Mouse (Mus musculus) forebrain, embryonic 14.5 days (tissue): Measurements from ENCODE around the gene Igtp. TPM values are rescaled to one million over a fixed set of nuclear protein-coding genes. Genes with fewer than 3 reads are reported as not detected.

Source experiments
- polyA plus RNA-seq: library from polyadenylated mRNA; unstranded; fragments of >200 nt; fragmentation: Nextera tagmentation; extraction: Ambion mirVana; gene quantifications from 2 replicates; pipeline ENCODE4 v1.2.1, GENCODE M21; 2014

Igtp gene
- polyA plus RNA-seq, 1 experiment from 2014 or later: 1.4 TPM

Other genes starting within 250 kb of the Igtp start
- 11.8 and 14.7 TPM in 2 replicates for gene Larp1, start 190.5 kb upstream of the Igtp start, polyA plus RNA-seq
- not detected in 2 replicates for gene Gm12248, start 106.4 kb upstream of the Igtp start, polyA plus RNA-seq
- 136 and 146 TPM in 2 replicates for gene Cnot8, start 95.4 kb upstream of the Igtp start, polyA plus RNA-seq
- 15.0 and 15.2 TPM in 2 replicates for gene Gemin5, start 31.0 kb upstream of the Igtp start, polyA plus RNA-seq
- gene Mrpl22, start 27.9 kb upstream of the Igtp start, polyA plus RNA-seq: 107 and 138 TPM in 2 replicates
- 0.57 and 0.63 TPM in 2 replicates for gene Irgm2, start 62 bp downstream of the Igtp start, polyA plus RNA-seq
- gene 4930438A08Rik, start 75.2 kb downstream of the Igtp start, polyA plus RNA-seq: not detected in 2 replicates
- 13.1 and 14.2 TPM in 2 replicates for gene Zfp692, start 107.5 kb downstream of the Igtp start, polyA plus RNA-seq
- 38.8 and 45.4 TPM in 2 replicates for gene Zfp672, start 130.8 kb downstream of the Igtp start, polyA plus RNA-seq
- gene Sh3bp5l, start 131.2 kb downstream of the Igtp start, polyA plus RNA-seq: 29.5 and 43.3 TPM in 2 replicates
- 0.22 TPM in 1 of 2 replicates, not detected in the other for gene Lypd8, start 179.5 kb downstream of the Igtp start, polyA plus RNA-seq
- not detected in 2 replicates for gene 1810065E05Rik, start 221.6 kb downstream of the Igtp start, polyA plus RNA-seq
- not detected in 2 replicates for gene Gm12253, start 233.0 kb downstream of the Igtp start, polyA plus RNA-seq